Mouse (Mus musculus) neural tube, embryonic 14.5 days (tissue): ENCODE data around the gene Slc43a1. TPM values are rescaled to one million over a fixed set of nuclear protein-coding genes. Genes with fewer than 3 reads are reported as not detected.
"Not testable (repeated sequence)": the region's sequence is repeated elsewhere in the genome, so short reads cannot be mapped to it uniquely, and the experiment has no call there.

ENCODE experiments used
- ATAC-seq: fragments of 200-750 bp; cut with Nextera tagmentation; 2 replicates; pipeline ENCODE4 v1.8.0; 2017; ENCODE audit warnings: low read depth, mild to moderate bottlenecking, moderate TSS enrichment, moderate library complexity
- H3K27ac ChIP-seq: fragments of 300-500 bp; sonication (generic); 2 replicates; pipeline ENCODE4 v1.5.1; 2014; ENCODE audit warnings: low read depth, mild to moderate bottlenecking, control low read depth, low read length, moderate library complexity, mixed read lengths
- H3K27me3 ChIP-seq: fragments of 300-500 bp; sonication (generic); 2 replicates; pipeline ENCODE4 v1.6.1; 2014; ENCODE audit warnings: low read length; ENCODE audit not compliant: control insufficient read depth, insufficient read depth
- H3K36me3 ChIP-seq: fragments of 300-500 bp; sonication (generic); 2 replicates; pipeline ENCODE4 v1.6.1; 2014; ENCODE audit warnings: low read length, mixed read lengths; ENCODE audit not compliant: control insufficient read depth, insufficient read depth
- H3K4me1 ChIP-seq: fragments of 300-500 bp; sonication (generic); 2 replicates; pipeline ENCODE4 v1.6.1; 2014; ENCODE audit warnings: low read length; ENCODE audit not compliant: control insufficient read depth, insufficient read depth
- H3K4me2 ChIP-seq: fragments of 300-500 bp; sonication (generic); 2 replicates; pipeline ENCODE4 v1.6.1; 2014; ENCODE audit warnings: mild to moderate bottlenecking, low read depth, low read length, control low read depth
- H3K4me3 ChIP-seq: fragments of 300-500 bp; sonication (generic); 2 replicates; pipeline ENCODE4 v1.5.1; 2014; ENCODE audit warnings: low read depth, low read length, control low read depth, mixed read lengths
- H3K9ac ChIP-seq: fragments of 300-500 bp; sonication (generic); replicated peaks from 2 replicates; pipeline ENCODE4 v1.6.1; 2014; ENCODE audit warnings: low read depth, mild to moderate bottlenecking, control low read depth, low read length, mixed read lengths
- H3K9me3 ChIP-seq: fragments of 300-500 bp; sonication (generic); 2 replicates; pipeline ENCODE4 v1.6.1; 2016; ENCODE audit warnings: low read length; ENCODE audit not compliant: control insufficient read depth
- WGBS: fragments of 180-500 bp; shearing (Covaris S2); extraction: QIAGEN DNeasy Blood & Tissue Kit; methylation state at CpG from one replicate; pipeline ENCODE4 v1.1.7; 2014; 5-methylcytosine and 5-hydroxymethylcytosine counted together
- polyA plus RNA-seq: library from polyadenylated mRNA; unstranded; fragments of >200 nt; fragmentation: Nextera tagmentation; extraction: Ambion mirVana; gene quantifications from 2 replicates; pipeline ENCODE4 v1.2.1, GENCODE M21; 2014

Gene Slc43a1
- polyA plus RNA-seq, 1 experiment from 2014 or later, result 0.63 TPM

DNA sequence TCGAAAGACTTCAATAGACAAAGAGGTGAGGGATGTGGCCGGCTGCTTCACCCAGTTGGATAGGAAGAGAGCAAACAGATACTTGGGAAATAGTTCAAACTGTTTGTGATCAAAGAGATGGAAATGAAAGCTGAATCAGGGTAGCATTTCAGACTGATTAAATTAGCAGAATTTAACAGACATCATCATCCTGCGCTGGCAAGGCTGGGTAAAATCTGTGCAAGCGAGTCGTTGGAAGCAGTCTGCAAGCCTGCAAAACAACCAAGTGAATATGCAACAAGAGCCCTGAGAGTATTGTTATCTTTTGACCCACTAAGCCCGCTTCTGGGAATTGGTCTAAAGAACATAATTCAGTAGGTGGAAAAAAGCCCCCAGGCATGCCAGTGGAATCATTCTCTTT, 54.7 kb downstream of the Slc43a1 start:
- H3K4me3 ChIP-seq, result no peak overlapping the region
- H3K9ac ChIP-seq, result no peak overlapping the region
- no peak overlapping the region for H3K27ac ChIP-seq
- no peaks in the 10 kb centered on the region for H3K36me3 ChIP-seq
- WGBS, result 63% methylated on average over 6 of the region's 6 CpGs
- no peak for ATAC-seq
- no peaks in the 10 kb centered on the region for H3K9me3 ChIP-seq
- H3K4me1 ChIP-seq, result peaks cover 8% of the 10 kb centered on the region; the same call in 1 of the 2 replicates
- H3K4me2 ChIP-seq, result no peak overlapping the region
- H3K27me3 ChIP-seq, result peaks cover 7% of the 10 kb centered on the region

DNA sequence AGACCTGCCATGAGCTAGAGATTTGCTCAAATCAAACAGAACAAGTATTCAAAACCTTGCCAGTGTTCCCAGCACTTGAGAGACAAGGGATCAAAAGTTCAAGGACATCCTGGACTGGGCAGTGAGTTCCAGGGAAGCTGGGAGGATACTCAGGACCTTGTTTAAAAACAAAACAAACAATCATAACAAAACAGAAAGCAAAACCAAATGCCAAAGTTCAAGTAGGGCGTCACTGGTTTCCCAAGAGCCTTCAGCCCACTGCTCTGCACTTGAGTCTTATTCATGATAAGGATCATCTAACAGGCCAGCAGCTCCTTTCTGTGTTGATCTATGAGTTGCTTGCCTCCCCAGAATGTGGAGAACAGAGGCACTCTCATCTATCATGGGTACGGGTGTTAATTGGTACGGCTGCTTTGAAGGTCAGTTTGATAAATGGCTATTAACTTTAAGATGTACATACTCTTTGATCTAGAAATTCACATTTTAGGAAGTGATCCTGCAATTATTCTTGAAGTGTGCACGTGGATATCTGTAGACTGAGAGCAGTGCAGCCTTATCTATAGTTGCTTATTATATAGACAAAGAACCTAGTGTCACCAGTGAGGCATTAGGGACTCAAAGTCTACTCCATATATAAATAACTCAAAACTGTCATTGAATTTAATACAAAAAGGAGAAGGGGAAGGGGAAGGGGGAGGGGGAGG, 57.0 kb downstream of the Slc43a1 start:
- Histone ChIP-seq H3K27ac (no peak overlapping the region), H3K27me3 (no peaks in the 10 kb centered on the region), H3K9me3 (no peaks in the 10 kb centered on the region), H3K9ac (no peak overlapping the region), H3K36me3 (no peaks in the 10 kb centered on the region), H3K4me1 (no peaks in the 10 kb centered on the region), H3K4me3 (no peak overlapping the region), H3K4me2 (no peak overlapping the region)
- 70% methylated on average over 4 of the region's 4 CpGs for WGBS
- ATAC-seq, result no peak

DNA sequence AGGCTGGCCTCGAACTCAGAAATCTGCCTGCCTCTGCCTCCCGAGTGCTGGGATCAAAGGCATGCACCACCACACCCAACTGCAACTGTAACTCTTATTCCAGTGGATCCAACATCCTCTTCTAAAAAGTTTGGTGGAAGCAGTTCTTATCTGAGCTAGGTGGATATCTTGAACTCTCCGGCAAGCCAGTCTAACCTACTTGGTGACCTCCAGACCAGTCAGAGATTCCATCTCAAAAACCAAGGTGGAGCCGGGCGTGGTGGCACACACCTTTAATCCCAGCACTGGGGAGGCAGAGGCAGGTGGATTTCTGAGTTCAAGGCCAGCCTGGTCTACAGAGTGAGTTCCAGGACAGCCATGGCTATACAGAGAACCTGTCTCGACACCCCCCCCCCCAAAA, 58.0 kb downstream of the Slc43a1 start:
- ATAC-seq, result not testable (repeated sequence)
- WGBS, result 96% methylated on average over 6 of the region's 6 CpGs

DNA sequence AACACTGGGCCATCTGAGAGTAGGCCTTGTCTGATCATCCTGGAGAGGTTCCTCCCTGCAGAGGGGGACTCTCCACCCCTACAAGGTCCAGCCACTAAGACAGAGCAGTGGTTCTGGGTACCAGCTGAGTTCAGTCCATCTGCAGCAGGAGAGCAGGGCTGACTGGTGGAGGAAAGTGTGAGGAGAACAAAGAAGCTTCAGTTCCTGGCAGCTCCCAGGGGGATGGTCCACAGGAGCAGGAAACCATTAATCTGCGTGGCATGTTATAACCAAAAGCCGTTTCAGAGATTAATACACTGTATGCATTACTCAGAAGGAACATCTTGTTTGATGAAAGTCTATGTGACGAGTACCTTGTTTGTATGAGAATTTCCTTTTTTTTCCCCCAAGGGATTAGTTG, 74.1 kb downstream of the Slc43a1 start:
- Histone ChIP-seq H3K4me3 (no peak overlapping the region), H3K36me3 (no peaks in the 10 kb centered on the region), H3K27me3 (no peaks in the 10 kb centered on the region), H3K9ac (no peak overlapping the region), H3K9me3 (no peaks in the 10 kb centered on the region), H3K27ac (no peak overlapping the region), H3K4me1 (no peaks in the 10 kb centered on the region), H3K4me2 (no peak overlapping the region)
- no peak for ATAC-seq
- WGBS, result 50% methylated on average over 3 of the region's 3 CpGs

More for the DNA sequence above, 58.0 kb downstream of the Slc43a1 start:
- not testable (repeated sequence) for H3K27me3 ChIP-seq, H3K4me3 ChIP-seq, H3K4me2 ChIP-seq, H3K36me3 ChIP-seq, H3K9me3 ChIP-seq, H3K9ac ChIP-seq, H3K27ac ChIP-seq, H3K4me1 ChIP-seq

Other genes starting within 250 kb of the Slc43a1 start
- 30.1 and 40.4 TPM in 2 replicates for gene Ctnnd1, start 188.1 kb upstream of the Slc43a1 start, polyA plus RNA-seq
- gene Btbd18, start 179.8 kb upstream of the Slc43a1 start, polyA plus RNA-seq, result 0.24 and 0.44 TPM in 2 replicates
- 163 and 181 TPM in 2 replicates for gene Selenoh, start 168.1 kb upstream of the Slc43a1 start, polyA plus RNA-seq
- 0.13 TPM in 1 of 2 replicates, not detected in the other for gene Gm28635, start 160.8 kb upstream of the Slc43a1 start, polyA plus RNA-seq
- gene Med19, start 160.4 kb upstream of the Slc43a1 start, polyA plus RNA-seq, result 61.5 and 64.5 TPM in 2 replicates
- gene Tmx2, start 159.7 kb upstream of the Slc43a1 start, polyA plus RNA-seq, result 311 and 342 TPM in 2 replicates
- 22.8 and 23.9 TPM in 2 replicates for gene Zdhhc5, start 123.7 kb upstream of the Slc43a1 start, polyA plus RNA-seq
- gene Clp1, start 111.5 kb upstream of the Slc43a1 start, polyA plus RNA-seq, result 20.6 and 24.7 TPM in 2 replicates
- 17.8 TPM in 2 replicates for gene Ypel4, start 104.8 kb upstream of the Slc43a1 start, polyA plus RNA-seq
- 1.7 and 2.6 TPM in 2 replicates for gene Gm19426, start 95.2 kb upstream of the Slc43a1 start, polyA plus RNA-seq
- 15.7 and 34.8 TPM in 2 replicates for gene Serping1, start 63.4 kb upstream of the Slc43a1 start, polyA plus RNA-seq
- 16.3 and 16.7 TPM in 2 replicates for gene Ube2l6, start 40.0 kb upstream of the Slc43a1 start, polyA plus RNA-seq
- gene Smtnl1, start 16.2 kb upstream of the Slc43a1 start, polyA plus RNA-seq, result not detected in 2 replicates
- 63.8 and 89.4 TPM in 2 replicates for gene Timm10, start 11.9 kb upstream of the Slc43a1 start, polyA plus RNA-seq
- 1.8 and 4.9 TPM in 2 replicates for gene Rtn4rl2, start 47.9 kb downstream of the Slc43a1 start, polyA plus RNA-seq
- gene Slc43a3, start 97.7 kb downstream of the Slc43a1 start, polyA plus RNA-seq, result 2.5 and 7.1 TPM in 2 replicates
- gene Prg2, start 141.6 kb downstream of the Slc43a1 start, polyA plus RNA-seq, result not detected in 2 replicates
- not detected in 2 replicates for gene Prg3, start 149.4 kb downstream of the Slc43a1 start, polyA plus RNA-seq
- 152 and 178 TPM in 2 replicates for gene Ssrp1, start 198.4 kb downstream of the Slc43a1 start, polyA plus RNA-seq
- 0.94 and 22.0 TPM in 2 replicates for gene P2rx3, start 198.6 kb downstream of the Slc43a1 start, polyA plus RNA-seq
- gene Tnks1bp1, start 209.2 kb downstream of the Slc43a1 start, polyA plus RNA-seq, result 6.8 and 10.6 TPM in 2 replicates